Mouse (Mus musculus) CH12.LX (cell line): ENCODE measurements around the gene Phf2. TPM values are rescaled to one million over a fixed set of nuclear protein-coding genes. Genes with fewer than 3 reads are reported as not detected.
A peak's percentile ranks its signal among the peaks of the same experiment; 100 is the strongest.

Experiments
- DNase-seq: peaks from one replicate; pipeline ENCODE4 v3.0.0-alpha.2; 2013; ENCODE audit errors: extremely low read depth
- H3K27ac ChIP-seq: 2 replicates; pipeline ENCODE4 v1.5.1; 2012; ENCODE audit warnings: low read depth, mild to moderate bottlenecking, control low read depth, moderate library complexity; ENCODE audit not compliant: insufficient read depth
- H3K27me3 ChIP-seq: replicated peaks from 2 replicates; pipeline ENCODE3; 2012; ENCODE audit warnings: inconsistent platforms
- H3K36me3 ChIP-seq, 2 experiments: replicated peaks in 1 of 2; 2 replicates each; pipeline versions ENCODE3 to v1.6.1; 2012; ENCODE audit warnings: inconsistent platforms in 1 of 2, low read length in 1 of 2, mild to moderate bottlenecking in 1 of 2, mixed read lengths in 1 of 2, moderate library complexity in 1 of 2; ENCODE audit not compliant: control insufficient read depth in 1 of 2, insufficient read depth in 1 of 2
- H3K4me1 ChIP-seq, 2 experiments: 2 replicates each; pipeline ENCODE4 v1.6.1; 2012; ENCODE audit warnings: inconsistent platforms in 1 of 2, moderate library complexity in 1 of 2; ENCODE audit not compliant: insufficient read depth in 2 of 2, control insufficient read depth in 1 of 2
- H3K4me2 ChIP-seq: 2 replicates; pipeline ENCODE4 v1.6.1; 2012; ENCODE audit warnings: low read depth, mild to moderate bottlenecking, control low read depth; ENCODE audit not compliant: poor library complexity, insufficient read depth, severe bottlenecking
- H3K4me3 ChIP-seq, 3 experiments: fragments of 150-350 bp in 1 of 3; sonication (generic) in 1 of 3; replicated peaks in 1 of 3; 2 replicates each; pipeline versions ENCODE3 to v1.5.1; 2011 to 2012; ENCODE audit warnings: low read depth in 2 of 3, low read length in 2 of 3, mild to moderate bottlenecking in 2 of 3, moderate library complexity in 2 of 3, control low read depth in 1 of 3, improper control_type of control experiment in 1 of 3, inconsistent platforms in 1 of 3, mixed read lengths in 1 of 3; ENCODE audit not compliant: poor library complexity in 1 of 3
- H3K79me2 ChIP-seq: replicated peaks from 2 replicates; pipeline ENCODE4 v1.6.1; 2012; ENCODE audit warnings: mild to moderate bottlenecking, moderate library complexity; ENCODE audit not compliant: control insufficient read depth, poor library complexity, insufficient read depth, severe bottlenecking; ENCODE audit errors: extremely low read depth
- H3K9ac ChIP-seq: 2 replicates; pipeline ENCODE4 v1.6.1; 2012; ENCODE audit warnings: low read depth, mild to moderate bottlenecking, control low read depth, moderate library complexity; ENCODE audit not compliant: insufficient read depth
- H3K9me3 ChIP-seq: replicated peaks from 2 replicates; pipeline ENCODE3; 2012; ENCODE audit warnings: low read length, inconsistent platforms, mixed read lengths
- BHLHE40 ChIP-seq: IDR thresholded peaks from 2 replicates; pipeline ENCODE4 v1.6.1; 2011; ENCODE audit warnings: mild to moderate bottlenecking, low read depth, low read length, improper control_type of control experiment
- CHD1 ChIP-seq: IDR thresholded peaks from 2 replicates; pipeline ENCODE4 v1.6.1; 2012; ENCODE audit warnings: low read depth, low read length, improper control_type of control experiment, inconsistent platforms
- CHD2 ChIP-seq: IDR thresholded peaks from 2 replicates; pipeline ENCODE4 v1.6.1; 2011; ENCODE audit warnings: low read length, improper control_type of control experiment
- ETS1 ChIP-seq: conservative IDR thresholded peaks from 2 replicates; pipeline ENCODE4 v1.6.1; 2012; ENCODE audit warnings: low read depth, mild to moderate bottlenecking, inconsistent platforms, low read length, improper control_type of control experiment, moderate library complexity
- MAX ChIP-seq: IDR thresholded peaks from 2 replicates; pipeline ENCODE4 v1.6.1; 2011; ENCODE audit warnings: low read length, improper control_type of control experiment
- MAZ ChIP-seq: IDR thresholded peaks from 2 replicates; pipeline ENCODE4 v1.6.1; 2012; ENCODE audit warnings: low read depth, mild to moderate bottlenecking, inconsistent platforms, low read length, improper control_type of control experiment, moderate library complexity
- MEF2A ChIP-seq: IDR thresholded peaks from 2 replicates; pipeline ENCODE4 v1.6.1; 2014; ENCODE audit warnings: low read depth, mild to moderate bottlenecking, inconsistent platforms, low read length, improper control_type of control experiment, borderline replicate concordance
- MXI1 ChIP-seq: IDR thresholded peaks from 2 replicates; pipeline ENCODE4 v1.6.1; 2011; ENCODE audit warnings: mild to moderate bottlenecking, low read depth, low read length, improper control_type of control experiment
- NELFE ChIP-seq: IDR thresholded peaks from 2 replicates; pipeline ENCODE4 v1.6.1; 2011; ENCODE audit warnings: low read depth, low read length, improper control_type of control experiment
- PAX5 ChIP-seq: IDR thresholded peaks from 2 replicates; pipeline ENCODE4 v1.6.1; 2012; ENCODE audit warnings: low read length, inconsistent platforms, mixed read lengths
- POLR2AphosphoS2 ChIP-seq: IDR thresholded peaks from 2 replicates; pipeline ENCODE4 v1.6.1; 2011; ENCODE audit warnings: low read depth, low read length, improper control_type of control experiment
- RCOR1 ChIP-seq: conservative IDR thresholded peaks from 2 replicates; pipeline ENCODE4 v1.6.1; 2012; ENCODE audit warnings: low read depth, mild to moderate bottlenecking, inconsistent platforms, low read length, improper control_type of control experiment
- TBP ChIP-seq: conservative IDR thresholded peaks from 2 replicates; pipeline ENCODE4 v1.6.1; 2011; ENCODE audit warnings: low read depth, low read length, improper control_type of control experiment
- TCF12 ChIP-seq: IDR thresholded peaks from 2 replicates; pipeline ENCODE4 v1.6.1; 2014; ENCODE audit warnings: low read depth, mild to moderate bottlenecking, inconsistent platforms, low read length, improper control_type of control experiment
- UBTF ChIP-seq: IDR thresholded peaks from 2 replicates; pipeline ENCODE4 v1.6.1; 2012; ENCODE audit warnings: low read depth, mild to moderate bottlenecking, inconsistent platforms, low read length, improper control_type of control experiment, moderate library complexity
- ZKSCAN1 ChIP-seq: IDR thresholded peaks from 2 replicates; pipeline ENCODE4 v1.6.1; 2012; ENCODE audit warnings: low read depth, inconsistent platforms, low read length, improper control_type of control experiment, borderline replicate concordance
- dilution Hi-C: fragments of 300-500 bp; cut with MboI; formaldehyde crosslinking; loops from 2 replicates; pipeline ENCODE4 v1.14.3; 2020; ENCODE audit warnings: low sequenced_read_pairs; ENCODE audit not compliant: extremely low pct_unique_long_range_greater_than_20kb, extremely low pct_ligation_motif_present
- in situ Hi-C: fragments of 300-500 bp; cut with MboI; formaldehyde crosslinking; loops from 3 replicates; pipeline ENCODE4 v1.14.3; 2019; ENCODE audit warnings: low sequenced_read_pairs, low pct_ligation_motif_present, low pct_unique_long_range_greater_than_20kb, mixed read lengths
- polyA plus RNA-seq: library from polyadenylated mRNA; unstranded; fragments of >175 nt; gene quantifications from 2 replicates; pipeline ENCODE4 v1.2.1, GENCODE M21; 2012; ENCODE audit warnings: low read depth; ENCODE audit not compliant: insufficient read length
- total RNA-seq, 2 experiments: library from RNA; depleted of rRNA; stranded (reverse); fragments of 300-350 nt in 1 of 2; fragments of >200 nt in 1 of 2; gene quantifications; 2 replicates each; pipeline ENCODE4 v1.2.3; 2012 to 2014

Phf2 gene
- total and polyA plus RNA-seq, 3 experiments: 2.3 to 14.2 (median 6.7) TPM

DNA sequence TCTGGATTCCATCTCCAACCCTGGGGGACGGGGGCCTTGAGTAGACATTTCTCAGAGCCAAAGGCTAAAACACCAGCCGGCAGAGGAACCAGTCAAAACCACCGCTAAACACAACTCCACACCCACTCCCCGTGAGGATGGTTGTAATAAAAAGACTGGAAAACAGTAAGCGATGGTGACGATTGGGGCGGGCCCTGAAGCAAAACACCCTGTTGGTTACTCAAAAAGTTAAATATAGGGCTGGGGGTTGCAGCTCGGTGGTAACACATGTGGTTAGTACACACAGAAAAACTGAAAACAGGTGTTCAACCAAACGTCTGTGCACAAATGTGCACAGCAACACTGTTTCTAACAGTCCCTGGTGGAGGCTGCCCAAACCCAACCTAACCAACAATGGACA, 7.4 kb downstream of the Phf2 start:
- Histone ChIP-seq H3K4me1 (peaks cover 30 to 91% of the 10 kb centered on the region in 2 experiments), H3K9ac (no peak overlapping the region), H3K4me2 (0 out of 2 replicates have a peak overlapping the region, but pooled peaks have one; percentile 5), H3K79me2 (peaks cover 6% of the 10 kb centered on the region), H3K27me3 (no peaks in the 10 kb centered on the region), H3K9me3 (no peaks in the 10 kb centered on the region), H3K27ac (no peak overlapping the region), H3K4me3 (no peak overlapping the region), H3K36me3 (no peaks in the 10 kb centered on the region)
- dilution Hi-C loops (no loop called here), in situ Hi-C loops (loop anchor here (25.0 kb wide), 1 partner anchor 324 kb away; the partner anchor contains the start of gene Ninj1)
- peak; percentile 66 for DNase-seq
- TF ChIP-seq ETS1: peak; percentile 64
- TF ChIP-seq CHD2: no peak
- peak; percentile 63; the same call in 1 of the 2 replicates for TF ChIP-seq MAX
- 0 out of 2 replicates have a peak, but pooled peaks have one; percentile 33 for TF ChIP-seq TCF12
- TF ChIP-seq MEF2A: peak; percentile 65; the same call in 1 of the 2 replicates

DNA sequence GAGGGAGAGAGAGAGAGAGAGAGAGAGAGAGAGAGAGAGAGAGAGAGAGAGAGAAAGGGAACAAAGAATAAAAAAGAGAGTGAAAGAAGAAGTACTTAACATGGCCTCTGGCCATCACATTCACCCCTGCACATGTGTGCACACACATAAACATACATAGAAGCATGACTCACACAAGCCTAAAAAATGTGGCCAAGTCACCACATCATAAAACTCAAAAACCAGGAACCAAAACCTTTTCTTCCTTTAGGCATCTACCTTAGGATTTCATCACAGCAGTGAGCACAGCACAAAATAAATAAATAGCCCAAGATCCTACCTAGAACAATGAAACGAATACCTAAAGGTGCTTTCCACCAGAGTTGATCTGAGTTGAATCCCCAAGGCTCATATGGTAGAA, 9.0 kb downstream of the Phf2 start:
- in situ Hi-C loops: loop anchor here (25.0 kb wide), 1 partner anchor 325 kb away; the partner anchor contains the start of gene Ninj1
- Histone ChIP-seq H3K27ac (no peak overlapping the region), H3K79me2 (peaks cover 6% of the 10 kb centered on the region), H3K4me2 (no peak overlapping the region), H3K9me3 (no peaks in the 10 kb centered on the region), H3K36me3 (no peaks in the 10 kb centered on the region), H3K4me3 (no peak overlapping the region), H3K4me1 (peaks cover 42 to 95% of the 10 kb centered on the region in 2 experiments), H3K9ac (no peak overlapping the region), H3K27me3 (no peaks in the 10 kb centered on the region)
- no peak for DNase-seq
- TF ChIP-seq ETS1 (no peak; the same call in 1 of the 2 replicates), BHLHE40 (peak; percentile 43; the same call in 1 of the 2 replicates), UBTF (no peak), RCOR1 (no peak)
- dilution Hi-C loops: no loop called here

DNA sequence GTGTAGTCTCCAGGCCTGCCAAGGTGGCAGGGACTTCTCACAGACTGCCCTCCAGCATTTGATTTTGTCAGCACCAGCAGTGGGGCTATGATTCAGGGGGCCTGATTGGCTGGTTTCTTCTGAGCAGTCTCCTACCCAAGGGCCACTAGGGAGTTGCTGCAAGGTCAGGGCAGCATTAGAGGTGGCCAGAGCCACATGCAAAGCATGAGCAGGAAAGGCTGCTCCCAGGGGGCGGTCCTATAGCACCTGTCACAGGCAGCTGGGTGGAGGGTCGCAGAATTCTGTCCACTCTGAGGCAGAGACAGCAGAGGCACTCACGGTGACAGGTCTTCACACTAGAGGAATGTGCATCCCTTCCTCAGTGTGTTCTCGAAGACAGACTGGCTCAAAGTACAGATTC, 12.1 kb downstream of the Phf2 start:
- DNase-seq: no peak
- Histone ChIP-seq H3K9me3 (no peaks in the 10 kb centered on the region), H3K4me1 (peaks cover 50 to 98% of the 10 kb centered on the region in 2 experiments), H3K9ac (no peak overlapping the region), H3K27ac (peak overlapping the region; percentile 6; the same call in 1 of the 2 replicates), H3K4me2 (no peak overlapping the region), H3K79me2 (peaks cover 6% of the 10 kb centered on the region; the same call in 1 of the 2 replicates), H3K27me3 (no peaks in the 10 kb centered on the region), H3K36me3 (peaks cover 0 to 3% of the 10 kb centered on the region in 2 experiments), H3K4me3 (no peak overlapping the region)
- in situ Hi-C loops (loop anchor here (25.0 kb wide), 1 partner anchor 329 kb away; the partner anchor contains the start of gene Ninj1), dilution Hi-C loops (no loop called here)
- no peak for TF ChIP-seq MXI1
- TF ChIP-seq MAZ: no peak
- no peak for TF ChIP-seq ZKSCAN1
- TF ChIP-seq PAX5: no peak
- no peak for TF ChIP-seq CHD1
- TF ChIP-seq NELFE: no peak
- peak; percentile 46; the same call in 1 of the 2 replicates for TF ChIP-seq TCF12
- no peak for TF ChIP-seq POLR2AphosphoS2
- no peak for TF ChIP-seq TBP
